Mouse (Mus musculus) liver (tissue): Measurements from ENCODE around the gene Nek1.

Experiments
- DNase-seq: peaks from one replicate; pipeline ENCODE4 v3.0.0-alpha.2; 2020; ENCODE audit warnings: mixed read lengths

Gene Nek1

DNA sequence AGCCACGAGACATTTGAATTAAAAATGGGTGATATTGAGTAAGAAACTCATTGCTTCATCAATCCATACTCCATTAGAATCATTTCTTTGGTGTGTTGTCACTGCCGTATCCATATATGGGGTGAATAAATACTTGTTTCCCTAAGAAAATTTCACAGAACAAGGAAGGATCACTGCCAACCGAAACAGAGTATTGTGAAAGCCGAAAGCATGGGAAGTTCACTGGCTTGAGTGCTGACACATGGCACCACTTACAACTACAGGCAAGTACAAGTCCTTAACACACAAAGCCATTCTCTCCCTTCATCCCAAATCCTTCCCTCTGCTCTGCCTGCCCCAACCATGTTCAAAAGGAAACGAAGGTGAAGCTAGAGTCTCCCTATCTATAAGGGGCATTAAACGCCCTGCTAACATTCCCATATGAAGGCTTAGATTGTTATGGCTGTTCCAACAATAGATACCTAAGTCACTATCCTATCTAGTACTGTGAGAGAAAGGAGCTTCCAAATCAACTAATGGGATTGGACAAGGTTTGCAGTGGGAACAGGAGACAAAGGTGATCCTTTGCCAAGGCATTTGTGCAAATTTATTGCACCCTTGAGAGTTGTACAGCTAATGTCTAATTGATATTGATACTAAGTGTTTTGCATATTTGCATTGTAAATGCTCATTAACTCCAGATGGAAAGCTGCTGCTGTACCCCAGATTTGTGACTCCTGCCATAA, 168.6 kb downstream of the Nek1 start:
- no peak for DNase-seq

DNA sequence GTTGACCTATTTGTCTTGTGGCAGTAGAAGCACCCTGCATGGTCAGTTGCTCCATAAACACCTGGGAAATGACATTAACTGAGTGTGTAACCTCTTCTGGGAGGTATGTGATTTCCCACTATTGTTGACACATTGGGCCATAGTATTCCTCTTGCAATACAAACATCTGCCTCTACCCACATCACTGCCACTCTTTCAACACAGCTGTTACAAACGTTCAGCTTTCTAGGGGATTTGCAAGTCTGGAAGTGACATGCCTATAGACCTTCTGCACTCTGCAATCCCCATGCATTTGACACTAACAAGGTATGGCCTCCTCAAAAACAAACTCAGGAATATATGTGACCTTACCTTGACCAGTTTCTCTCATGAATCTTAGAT, 169.2 kb downstream of the Nek1 start:
- DNase-seq: no peak

- DNase-seq: no peak
These were observed 178.6 kb downstream of the Nek1 start for GRCm38 (mm10) chr8:61171546-61171945.

- DNase-seq: no peak
These were observed 181.0 kb downstream of the Nek1 start for GRCm38 (mm10) chr8:61173921-61174492.

- no peak for DNase-seq
These were observed 182.9 kb downstream of the Nek1 start for GRCm38 (mm10) chr8:61175876-61176275.

DNA sequence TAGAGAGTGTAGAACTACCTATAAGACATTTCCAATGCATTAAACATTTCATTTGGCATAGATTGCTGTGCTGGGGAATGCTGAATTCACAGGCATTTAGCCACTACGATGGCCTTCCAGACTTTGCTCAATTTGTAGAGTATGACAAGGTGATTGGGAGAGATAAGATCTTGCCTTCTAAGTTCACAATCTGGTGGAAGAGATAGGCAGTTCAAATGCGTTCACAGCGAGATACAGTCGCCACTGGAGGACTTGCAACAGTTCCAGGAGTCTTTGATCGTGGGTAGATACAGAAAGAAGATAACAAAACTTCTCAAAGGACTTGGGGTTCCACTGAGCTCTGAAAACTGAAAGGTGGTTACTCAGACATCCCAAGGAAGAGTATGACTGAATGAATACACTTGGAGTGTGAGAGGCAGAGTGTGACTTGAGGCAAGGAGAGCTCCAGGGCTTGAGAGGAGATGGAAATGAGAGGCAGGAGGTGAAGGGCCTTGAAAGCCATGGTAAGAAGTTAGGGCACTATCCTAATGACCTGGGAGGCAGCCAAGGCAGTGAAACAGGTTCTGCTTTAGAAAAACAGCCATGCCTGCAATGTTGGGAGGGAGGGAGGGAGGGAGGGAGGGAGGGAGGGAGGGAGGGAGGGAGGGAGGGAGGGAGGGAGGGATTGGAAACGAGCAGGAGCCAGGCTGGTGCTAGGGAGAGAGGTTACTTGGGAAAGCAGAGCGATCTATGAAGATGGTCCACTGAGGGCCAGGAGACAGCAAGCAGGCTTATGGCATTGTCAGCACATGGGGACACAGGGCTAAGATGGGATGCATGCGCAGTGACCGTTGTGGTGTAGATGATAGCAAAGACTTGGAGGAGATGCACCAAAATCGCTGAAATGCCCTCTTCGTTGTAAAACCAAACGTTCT, 184.9 kb downstream of the Nek1 start:
- no peak for DNase-seq

- DNase-seq: no peak
These were observed 185.7 kb downstream of the Nek1 start for GRCm38 (mm10) chr8:61178594-61179140.
